Mouse (Mus musculus) heart, adult 11 months (tissue): Measurements from ENCODE around the gene Whamm.

Experiments
- DNase-seq: peaks from one replicate; pipeline ENCODE4 v3.0.0; 2022

Gene Whamm

GRCm38 (mm10) chr7:81564766-81565165 lies 6.3 kb upstream of the Whamm start:
- DNase-seq = peak; percentile 51

DNA sequence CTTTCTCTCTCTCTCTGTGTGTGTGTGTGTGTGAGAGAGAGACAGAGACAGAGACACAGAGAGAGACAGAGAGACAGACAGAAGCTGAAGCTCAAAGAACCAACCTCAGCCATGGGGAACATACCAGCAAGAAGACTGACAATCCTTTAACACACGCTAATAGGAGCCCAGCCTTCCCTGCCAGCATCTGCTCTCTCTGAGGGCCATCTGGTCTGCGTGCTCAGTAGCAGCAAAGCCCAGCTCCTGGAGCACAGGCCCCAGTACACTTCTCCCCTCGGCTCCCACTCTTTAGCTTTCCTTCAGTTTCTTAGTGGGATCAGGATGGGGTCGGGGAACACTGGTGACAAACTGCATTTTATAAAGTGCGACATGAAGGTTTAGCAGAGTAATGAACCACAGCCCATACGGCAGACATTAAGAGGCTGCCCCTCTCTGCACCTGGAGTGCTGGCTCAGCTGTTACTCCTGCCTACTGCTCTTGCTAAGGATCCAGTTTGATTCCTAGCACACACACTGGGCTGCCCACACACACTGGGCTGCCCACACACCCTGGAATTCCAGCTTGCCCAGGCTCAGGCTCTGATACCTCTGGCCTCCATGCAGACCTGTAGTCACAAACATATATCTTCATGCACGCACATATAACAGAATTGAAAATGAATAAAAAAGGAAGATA lies 5.5 kb upstream of the Whamm start:
- peak; percentile 91 for DNase-seq

DNA sequence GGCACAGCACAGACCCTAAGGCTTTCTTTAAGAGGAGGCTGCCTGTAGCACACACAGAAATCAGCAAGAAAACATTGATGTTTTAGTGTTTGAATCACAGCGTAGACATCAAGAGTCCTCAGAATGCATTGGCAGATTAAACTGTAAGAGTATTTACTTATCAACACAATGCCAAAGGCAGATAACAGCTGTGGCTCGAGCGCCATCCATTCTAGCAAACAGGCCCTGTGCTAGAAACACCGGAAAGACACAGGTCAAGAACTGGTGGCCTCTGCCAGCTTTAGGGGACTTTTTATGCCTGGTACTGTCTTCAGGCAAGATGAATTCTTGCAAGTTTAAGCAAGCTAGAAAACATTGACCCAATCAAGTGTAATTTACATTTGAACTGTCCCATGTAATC lies 4.7 kb upstream of the Whamm start:
- peak; percentile 65 for DNase-seq

GRCm38 (mm10) chr7:81566892-81567291 lies 4.2 kb upstream of the Whamm start, which contains the start of gene Fsd2:
Fsd2 (minus strand) TSS chr7:81566944.
- peak; percentile 98 for DNase-seq

DNA sequence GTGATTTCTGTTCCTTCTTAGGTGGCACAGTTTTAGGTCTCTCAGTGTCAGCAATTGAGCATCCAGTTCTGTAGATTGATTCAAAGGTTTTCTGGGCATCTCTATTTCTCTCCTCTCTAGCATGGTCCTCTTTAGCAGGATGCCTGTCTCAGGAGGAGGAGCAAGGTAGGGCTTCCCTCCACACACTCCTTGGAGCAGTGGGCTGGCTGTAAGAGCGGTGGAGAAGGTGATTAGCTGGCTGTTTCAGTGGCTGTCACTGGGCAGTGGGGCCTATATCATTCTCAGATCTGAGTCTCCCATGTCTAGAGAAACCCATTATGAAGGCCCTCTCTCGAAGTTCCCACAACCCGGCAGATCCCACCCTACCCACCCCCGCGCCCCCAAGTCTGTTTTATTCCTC lies 3.7 kb upstream of the Whamm start:
- DNase-seq = peak; percentile 72

DNA sequence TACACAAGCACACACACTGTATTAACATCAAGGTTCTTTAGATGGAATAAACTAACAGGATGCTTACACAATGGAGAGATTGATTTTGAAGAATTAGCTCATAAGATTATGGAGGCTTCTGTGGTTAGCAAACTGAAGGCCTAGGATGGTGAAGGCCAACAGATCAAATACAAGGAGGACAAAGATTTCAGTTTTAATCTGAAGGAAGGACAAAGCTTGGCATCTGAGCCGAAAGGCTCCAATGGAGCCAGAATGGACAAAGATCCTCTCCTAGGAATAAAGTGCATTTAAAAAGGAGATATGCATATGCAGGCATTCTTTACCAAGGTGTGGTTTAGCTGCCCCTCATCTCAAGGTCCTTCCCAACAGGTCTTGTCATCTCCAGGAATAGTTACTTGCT lies 1.2 kb upstream of the Whamm start:
- peak; percentile 53 for DNase-seq

- DNase-seq = peak; percentile 72
Measured at GRCm38 (mm10) chr7:81570271-81570670, 795 bp upstream of the Whamm start.

DNA sequence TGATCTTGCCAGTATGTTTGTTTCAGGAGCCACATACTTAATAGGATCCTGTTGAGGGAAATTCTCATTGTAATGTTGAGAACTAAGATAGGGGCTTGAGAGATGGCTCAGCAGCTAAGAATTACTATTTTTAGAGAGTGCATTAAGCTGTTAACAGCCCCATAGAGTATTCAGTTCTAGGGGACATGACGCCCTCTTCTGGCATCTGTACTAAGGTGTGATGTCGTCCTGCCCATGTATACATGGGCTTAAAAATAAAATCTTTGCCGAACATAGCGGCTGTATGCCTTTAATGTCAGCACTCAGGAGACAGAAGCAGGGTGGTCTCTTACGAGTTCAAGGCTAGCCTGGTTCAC lies 336 bp upstream of the Whamm start:
- DNase-seq = no peak

GRCm38 (mm10) chr7:81571941-81572441 lies 925 bp downstream of the Whamm start:
- peak; percentile 90 for DNase-seq

DNA sequence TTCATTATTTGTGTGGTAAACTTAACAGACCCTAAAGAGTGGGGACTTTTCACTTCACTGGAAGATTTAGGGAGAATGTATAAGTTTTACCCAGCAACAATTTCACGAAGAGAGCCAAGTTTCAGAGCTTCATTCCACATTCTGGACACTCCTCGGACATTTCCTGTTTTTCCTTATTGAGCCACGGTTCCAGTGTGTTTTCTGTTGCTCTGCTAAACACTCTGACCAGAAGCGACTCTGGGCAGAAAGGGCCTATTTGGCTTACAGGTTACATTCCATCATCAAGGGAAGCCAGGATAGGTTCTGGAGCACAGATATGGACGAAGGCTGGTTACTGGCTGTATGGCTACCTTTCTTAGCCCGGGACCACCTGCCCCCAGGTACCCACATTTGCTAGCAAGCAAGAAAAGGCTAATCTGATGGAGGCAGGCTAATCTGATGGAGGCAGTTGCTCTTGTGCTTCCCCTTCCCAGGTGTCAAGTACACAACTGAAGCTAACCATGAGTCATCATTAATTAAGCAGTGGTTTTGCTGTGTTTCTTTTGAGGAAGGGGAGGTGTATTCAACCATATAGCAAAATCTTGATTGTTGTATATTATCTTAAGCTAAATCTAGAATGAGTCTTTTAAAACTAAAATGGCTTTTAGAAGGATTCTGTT lies 1.7 kb downstream of the Whamm start:
- peak; percentile 91 for DNase-seq

- DNase-seq = peak; percentile 95
Measured at GRCm38 (mm10) chr7:81573397-81573796, 2.3 kb downstream of the Whamm start.

DNA sequence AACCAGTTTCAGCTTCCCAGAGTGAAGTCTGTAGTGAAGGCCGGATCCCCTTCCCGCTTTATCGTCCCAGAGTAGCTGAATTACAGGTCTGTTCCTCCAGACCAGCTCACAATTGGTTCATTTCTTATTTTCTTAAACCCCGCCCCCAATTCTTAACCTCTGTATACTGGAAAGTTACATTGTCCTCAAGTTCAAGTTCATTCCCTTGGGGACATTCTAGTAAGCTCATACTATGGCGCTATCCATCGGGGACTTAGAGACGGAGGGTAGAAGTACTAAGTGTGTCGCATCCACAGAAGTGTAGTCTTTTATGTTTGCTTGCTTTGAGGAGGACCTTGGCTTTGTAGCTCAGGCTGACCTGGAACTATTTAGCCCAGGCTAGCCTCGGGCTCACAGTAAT lies 2.8 kb downstream of the Whamm start:
- DNase-seq = peak; percentile 68

GRCm38 (mm10) chr7:81575606-81576005 lies 4.5 kb downstream of the Whamm start:
- peak; percentile 90 for DNase-seq

- peak; percentile 79 for DNase-seq
Measured at GRCm38 (mm10) chr7:81577872-81578271, 6.8 kb downstream of the Whamm start.

DNA sequence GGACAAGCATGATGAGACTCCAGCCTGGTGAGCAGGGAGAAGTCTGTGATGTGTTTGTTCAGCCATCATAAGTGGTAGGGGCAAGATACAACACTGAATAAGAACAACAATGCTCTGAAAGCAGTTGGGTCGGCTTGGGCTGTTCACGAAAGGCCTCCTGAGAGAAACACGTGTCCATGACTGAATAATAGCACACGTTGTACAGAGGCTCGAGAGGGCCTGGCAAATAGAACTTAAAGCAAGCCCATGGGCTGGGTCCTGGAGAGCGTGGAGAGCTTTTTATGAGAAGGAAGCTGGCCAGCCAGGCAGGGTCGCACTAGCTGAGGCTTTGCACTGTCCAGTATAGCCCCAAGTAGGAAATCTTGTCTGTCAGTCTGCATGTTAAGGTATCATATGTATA lies 7.3 kb downstream of the Whamm start:
- DNase-seq = peak; percentile 60

GRCm38 (mm10) chr7:81579312-81579711 lies 8.2 kb downstream of the Whamm start:
- DNase-seq = peak; percentile 5

- no peak for DNase-seq
Measured at GRCm38 (mm10) chr7:81583512-81583911, 12.4 kb downstream of the Whamm start.

- DNase-seq = no peak
Measured at GRCm38 (mm10) chr7:81585326-81585725, 14.3 kb downstream of the Whamm start.

- peak; percentile 55 for DNase-seq
Measured at GRCm38 (mm10) chr7:81587238-81587637, 16.2 kb downstream of the Whamm start.

DNA sequence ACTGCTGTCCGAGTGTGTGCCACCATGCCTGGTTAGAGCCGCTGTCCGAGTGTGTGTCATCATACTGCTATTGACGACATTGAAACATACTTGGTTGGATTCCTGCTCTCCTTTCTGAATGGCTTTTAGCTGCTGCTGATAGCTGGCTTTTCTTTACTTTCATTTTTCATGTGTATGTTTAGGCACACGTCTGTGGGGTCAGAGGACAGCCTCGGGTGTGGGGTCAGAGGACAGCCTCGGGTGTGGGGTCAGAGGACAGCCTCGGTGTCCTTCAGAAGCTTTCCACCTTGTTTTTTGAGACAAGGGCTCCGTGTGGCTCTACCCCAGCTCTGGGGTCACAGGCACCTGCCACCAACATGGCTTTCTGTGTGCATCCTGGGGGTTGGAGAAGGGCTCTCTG lies 21.6 kb downstream of the Whamm start:
- no peak for DNase-seq

DNA sequence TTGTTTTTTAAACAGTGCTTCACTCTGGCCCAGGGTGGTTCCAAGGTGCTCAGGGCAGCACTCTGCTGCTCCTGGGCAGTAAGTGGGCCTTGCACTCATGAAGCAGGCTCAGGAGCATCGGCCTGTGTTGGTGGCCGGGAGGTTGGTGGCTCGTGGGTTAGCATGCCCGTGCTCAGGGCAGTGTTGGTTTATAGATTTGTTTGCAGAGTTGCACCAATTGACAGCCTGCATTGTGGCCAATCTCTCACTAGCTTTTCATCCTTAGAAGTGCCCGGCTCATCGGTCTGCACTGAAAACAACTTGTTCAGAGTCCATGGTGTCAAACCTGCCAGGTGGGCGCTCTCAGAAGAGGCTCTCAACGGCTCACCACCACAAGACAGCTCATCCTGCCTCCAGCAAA lies 22.3 kb downstream of the Whamm start:
- peak; percentile 81 for DNase-seq

GRCm38 (mm10) chr7:81595056-81595455 lies 24.0 kb downstream of the Whamm start:
- DNase-seq = peak; percentile 59

DNA sequence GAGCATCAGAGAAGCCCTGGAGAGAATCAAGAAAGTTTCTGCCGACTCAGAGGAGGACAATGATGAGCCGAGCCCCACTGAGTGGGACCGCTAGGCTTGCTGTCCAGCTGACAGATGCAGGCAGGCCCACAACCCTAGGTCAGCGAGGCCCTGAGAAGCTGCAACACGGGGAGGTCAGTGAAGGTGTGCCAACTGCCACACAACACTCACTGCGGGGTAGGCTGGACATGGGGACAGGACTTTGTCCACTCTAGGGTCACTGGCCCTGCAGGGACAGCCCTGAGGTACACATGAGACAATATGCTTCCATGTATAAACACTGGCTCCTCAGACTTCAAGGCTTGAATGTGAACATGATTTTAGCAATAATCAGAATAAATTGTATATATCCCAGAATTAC lies 25.0 kb downstream of the Whamm start:
- peak; percentile 87 for DNase-seq

DNA sequence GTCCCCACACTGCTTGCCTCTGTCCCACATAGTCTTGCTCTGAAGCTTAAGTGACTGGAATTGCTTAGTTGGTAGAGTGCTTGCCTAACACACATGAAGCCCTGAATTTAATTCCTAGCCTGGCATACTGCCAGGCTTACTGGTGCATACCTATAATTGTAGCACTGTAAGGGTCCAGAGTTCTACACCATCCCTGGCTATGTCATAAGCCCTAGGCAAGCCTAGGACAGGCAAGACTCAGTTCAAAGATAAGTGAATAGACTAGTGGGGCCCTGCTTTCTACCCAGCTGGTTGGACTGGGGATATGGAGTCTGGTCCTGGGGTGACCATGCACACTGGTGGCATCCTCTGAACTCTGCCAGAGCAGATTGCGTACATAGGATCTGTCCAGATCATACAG lies 26.6 kb downstream of the Whamm start:
- peak; percentile 64 for DNase-seq
